Mouse (Mus musculus) bone marrow, adult 2 months (tissue): Measurements from ENCODE around the gene Tat.

ENCODE experiments used
- CTCF ChIP-seq: fragments of 200-500 bp; IDR thresholded peaks from 2 replicates; pipeline ENCODE4 v1.5.1; 2011; ENCODE audit warnings: low read length, control low read depth; ENCODE audit not compliant: control insufficient read depth, insufficient read depth
- POLR2A ChIP-seq: fragments of 200-500 bp; IDR thresholded peaks from 2 replicates; pipeline ENCODE4 v1.6.1; 2011; ENCODE audit warnings: low read depth, mild to moderate bottlenecking, control low read depth, low read length, borderline replicate concordance; ENCODE audit not compliant: control insufficient read depth

- TF ChIP-seq CTCF (no peak), POLR2A (no peak)
These were observed 18.2 kb downstream of the Tat start for GRCm38 (mm10) chr8:110008228-110008994.
